Mouse (Mus musculus) liver, postnatal 0 days (tissue): ENCODE measurements at regions not wholly inside any gene's neighbourhood (a gene's known extent, or its start where the extent isn't known, plus 50 kb on each side); places are given as distances from the start of the nearest gene placed in this dataset.

ENCODE experiments used
- CTCF ChIP-seq: sonication (generic); IDR thresholded peaks from 2 replicates; pipeline ENCODE4 v1.5.1; 2016; ENCODE audit warnings: antibody characterized with exemption, low read depth
- EP300 ChIP-seq: IDR thresholded peaks from 2 replicates; pipeline ENCODE4 v1.6.1; 2016; ENCODE audit warnings: antibody characterized with exemption, low read depth, mild to moderate bottlenecking

- no peak for TF ChIP-seq CTCF
- no peak for TF ChIP-seq EP300
These were observed 602.1 kb upstream of the Acvr2a start for GRCm38 (mm10) chr2:48211804-48212203.
